Mouse (Mus musculus) stomach, embryonic 15.5 days (tissue): ENCODE results near the gene Pten. TPM values are rescaled to one million over a fixed set of nuclear protein-coding genes. Genes with fewer than 3 reads are reported as not detected.

ENCODE experiments used
- ATAC-seq: fragments of 200-750 bp; cut with Nextera tagmentation; 2 replicates; pipeline ENCODE4 v1.8.0; 2017; ENCODE audit warnings: low read depth, moderate number of reproducible peaks, moderate TSS enrichment; ENCODE audit not compliant: insufficient read depth, low FRiP score
- H3K27ac ChIP-seq: fragments of 300-500 bp; sonication (generic); 2 replicates; pipeline ENCODE4 v1.5.1; 2015; ENCODE audit warnings: mild to moderate bottlenecking, inconsistent platforms
- H3K27me3 ChIP-seq: fragments of 300-500 bp; sonication (generic); replicated peaks from 2 replicates; pipeline ENCODE4 v1.6.1; 2015; ENCODE audit warnings: inconsistent platforms
- H3K36me3 ChIP-seq: fragments of 300-500 bp; sonication (generic); 2 replicates; pipeline ENCODE4 v1.6.1; 2015; ENCODE audit warnings: inconsistent platforms
- H3K4me1 ChIP-seq: fragments of 300-500 bp; sonication (generic); 2 replicates; pipeline ENCODE4 v1.6.1; 2015; ENCODE audit warnings: inconsistent platforms
- H3K4me2 ChIP-seq: fragments of 300-500 bp; sonication (generic); 2 replicates; pipeline ENCODE4 v1.6.1; 2015; ENCODE audit warnings: mild to moderate bottlenecking, inconsistent platforms
- H3K4me3 ChIP-seq: fragments of 300-500 bp; sonication (generic); replicated peaks from 2 replicates; pipeline ENCODE4 v1.5.1; 2015; ENCODE audit warnings: inconsistent platforms
- H3K9ac ChIP-seq: fragments of 300-500 bp; sonication (generic); 2 replicates; pipeline ENCODE4 v1.6.1; 2015; ENCODE audit warnings: inconsistent platforms
- H3K9me3 ChIP-seq: fragments of 300-500 bp; sonication (generic); 2 replicates; pipeline ENCODE4 v1.6.1; 2016; ENCODE audit warnings: inconsistent platforms
- WGBS: fragments of 180-500 bp; shearing (Covaris S2); methylation state at CpG from one replicate; pipeline ENCODE4 v1.1.7; 2015; 5-methylcytosine and 5-hydroxymethylcytosine counted together
- polyA plus RNA-seq: library from polyadenylated mRNA; unstranded; fragments of >200 nt; fragmentation: Nextera tagmentation; extraction: Ambion mirVana; gene quantifications from 2 replicates; pipeline ENCODE4 v1.2.1, GENCODE M21; 2015

Pten gene
- polyA plus RNA-seq, 1 experiment from 2014 or later, result 9.7 TPM

DNA sequence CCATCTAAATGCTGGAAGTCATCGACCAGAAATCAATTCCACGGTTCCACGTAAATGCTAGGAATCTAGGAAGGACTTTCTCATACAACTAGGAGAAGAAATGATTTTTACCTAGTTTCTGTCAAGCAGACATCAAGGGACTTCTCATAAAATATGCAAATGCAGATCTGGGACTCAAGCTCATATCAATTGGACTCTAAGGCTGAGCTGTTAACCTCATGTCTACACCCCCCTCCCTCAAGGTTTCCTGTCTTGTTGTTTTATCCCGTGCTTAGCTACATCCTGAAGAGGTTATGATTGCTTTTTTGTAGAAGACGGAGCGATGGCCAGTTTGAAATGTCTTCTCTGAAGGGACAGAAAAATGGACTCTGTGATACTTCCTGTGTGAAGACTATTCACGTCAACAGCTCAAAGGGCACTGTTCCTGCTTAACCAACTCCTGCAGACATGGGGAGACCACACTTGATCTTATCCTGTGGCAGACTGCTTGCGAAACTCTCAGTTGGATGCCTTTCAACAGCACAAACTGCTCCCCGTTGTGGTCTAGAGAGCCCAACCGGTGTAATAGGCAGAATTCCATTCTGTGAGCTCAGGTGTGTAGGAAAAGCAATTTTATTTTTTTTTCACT, 111.9 kb downstream of the Pten start:
- H3K4me1 ChIP-seq, result no peaks in the 10 kb centered on the region; the same call in 1 of the 2 replicates
- H3K9ac ChIP-seq, result no peak overlapping the region
- no peak overlapping the region for H3K27ac ChIP-seq
- WGBS, result 48% methylated on average over 10 of the region's 10 CpGs
- H3K36me3 ChIP-seq, result no peaks in the 10 kb centered on the region
- H3K4me3 ChIP-seq, result no peak overlapping the region
- H3K9me3 ChIP-seq, result no peaks in the 10 kb centered on the region
- no peak overlapping the region for H3K4me2 ChIP-seq
- ATAC-seq, result no peak
- no peaks in the 10 kb centered on the region for H3K27me3 ChIP-seq

DNA sequence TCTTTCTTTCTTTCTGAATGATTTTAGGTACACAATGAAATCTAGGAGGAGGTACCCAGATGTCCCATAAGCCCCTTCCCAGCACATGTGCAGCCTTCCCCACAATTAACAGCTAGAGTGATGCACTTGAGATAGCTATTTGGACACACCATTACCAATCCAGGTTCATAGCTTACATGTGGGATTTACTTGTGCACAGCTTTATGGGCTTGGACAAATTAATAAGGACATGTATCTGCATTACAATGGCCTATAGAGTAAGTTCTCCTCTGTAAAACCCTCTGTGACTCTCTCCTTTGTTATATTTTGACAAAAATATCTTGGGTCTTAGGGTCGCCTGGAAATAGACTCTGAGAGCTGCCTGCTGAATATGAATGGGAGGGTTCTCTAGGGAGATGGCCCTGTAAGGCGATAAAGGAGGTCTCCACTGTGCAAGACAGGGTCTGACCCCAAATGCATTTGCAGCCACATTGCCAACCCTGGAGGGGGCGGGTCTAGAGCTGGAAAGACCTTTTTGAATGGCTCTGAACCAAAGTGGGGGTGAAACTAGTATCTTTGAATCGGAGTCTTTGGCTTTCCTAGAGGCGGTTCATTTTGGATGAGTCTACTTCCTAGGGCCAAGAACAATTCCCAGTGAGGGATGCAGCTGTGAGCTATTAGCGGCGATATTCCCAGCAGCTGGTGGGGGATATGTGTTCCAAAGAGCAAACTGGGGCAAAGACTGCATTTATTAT, 116.8 kb downstream of the Pten start:
- Histone ChIP-seq H3K9ac (no peak overlapping the region), H3K9me3 (no peaks in the 10 kb centered on the region)
- ATAC-seq, result no peak

More for the DNA sequence above, 116.8 kb downstream of the Pten start:
- Histone ChIP-seq H3K4me3 (no peak overlapping the region), H3K4me2 (no peak overlapping the region), H3K36me3 (no peaks in the 10 kb centered on the region), H3K27me3 (no peaks in the 10 kb centered on the region), H3K27ac (no peak overlapping the region), H3K4me1 (no peaks in the 10 kb centered on the region; the same call in 1 of the 2 replicates)
- 62% methylated on average over 7 of the region's 7 CpGs for WGBS

Other genes with a start within 250 kb of the Pten start
- gene Papss2, start 161.7 kb upstream of the Pten start, polyA plus RNA-seq, result 9.3 and 10.8 TPM in 2 replicates
- 62.9 and 67.8 TPM in 2 replicates for gene Atad1, start 17.7 kb upstream of the Pten start, polyA plus RNA-seq